Mouse (Mus musculus): ENCODE data around the gene Lmna.

GRCm38 (mm10) chr3:88532689-88533511 is 23.1 kb upstream of the Lmna start:
- TF ChIP-seq CTCF (IDR thresholded peaks at IDR 0.05; ENCODE audit: extremely low read depth, insufficient read depth, insufficient read length, insufficient replicate concordance) (no peak), POLR2A (IDR thresholded peaks at IDR 0.05; ENCODE audit: low read depth, low read length) (no peak)
